Mouse (Mus musculus) embryonic facial prominence, embryonic 14.5 days (tissue): ENCODE measurements around the gene 4933416C03Rik. TPM values are rescaled to one million over a fixed set of nuclear protein-coding genes. Genes with fewer than 3 reads are reported as not detected.

ENCODE experiments used
- ATAC-seq: fragments of 200-750 bp; cut with Nextera tagmentation; 2 replicates; pipeline ENCODE4 v1.8.0; 2017; ENCODE audit warnings: low read depth, moderate number of reproducible peaks, moderate TSS enrichment
- DNase-seq: peaks from one replicate; pipeline ENCODE4 v3.0.0-alpha.2; 2015; ENCODE audit warnings: low spot score
- H3K27ac ChIP-seq: fragments of 300-500 bp; sonication (generic); replicated peaks from 2 replicates; pipeline ENCODE4 v1.5.1; 2014; ENCODE audit warnings: low read depth, mild to moderate bottlenecking, low read length, moderate library complexity
- H3K27me3 ChIP-seq: fragments of 300-500 bp; sonication (generic); replicated peaks from 2 replicates; pipeline ENCODE4 v1.6.1; 2014; ENCODE audit warnings: low read length; ENCODE audit not compliant: control insufficient read depth, insufficient read depth
- H3K36me3 ChIP-seq: fragments of 300-500 bp; sonication (generic); 2 replicates; pipeline ENCODE4 v1.6.1; 2014; ENCODE audit warnings: low read length, mixed read lengths; ENCODE audit not compliant: control insufficient read depth, insufficient read depth
- H3K4me1 ChIP-seq: fragments of 300-500 bp; sonication (generic); 2 replicates; pipeline ENCODE4 v1.6.1; 2014; ENCODE audit warnings: antibody characterized with exemption, low read length; ENCODE audit not compliant: control insufficient read depth, insufficient read depth
- H3K4me2 ChIP-seq: fragments of 300-500 bp; sonication (generic); 2 replicates; pipeline ENCODE4 v1.6.1; 2014; ENCODE audit warnings: low read depth, mild to moderate bottlenecking, low read length, moderate library complexity, mixed read lengths
- H3K4me3 ChIP-seq: fragments of 300-500 bp; sonication (generic); 2 replicates; pipeline ENCODE4 v1.5.1; 2014; ENCODE audit warnings: low read depth, mild to moderate bottlenecking, low read length
- H3K9ac ChIP-seq: fragments of 300-500 bp; sonication (generic); 2 replicates; pipeline ENCODE4 v1.6.1; 2014; ENCODE audit warnings: low read depth, mild to moderate bottlenecking, low read length, moderate library complexity, mixed read lengths
- H3K9me3 ChIP-seq: fragments of 300-500 bp; sonication (generic); 2 replicates; pipeline ENCODE4 v1.6.1; 2016; ENCODE audit warnings: low read length; ENCODE audit not compliant: control insufficient read depth
- WGBS: fragments of 180-500 bp; shearing (Covaris S2); extraction: QIAGEN DNeasy Blood & Tissue Kit; methylation state at CpG from one replicate; pipeline ENCODE4 v1.1.7; 2014; 5-methylcytosine and 5-hydroxymethylcytosine counted together
- polyA plus RNA-seq: library from polyadenylated mRNA; unstranded; fragments of >200 nt; fragmentation: Nextera tagmentation; extraction: Ambion mirVana; gene quantifications from 2 replicates; pipeline ENCODE4 v1.2.1, GENCODE M21; 2014

Gene 4933416C03Rik
- polyA plus RNA-seq, 1 experiment from 2014 or later: not detected

- ATAC-seq (no peak; the same call in 1 of the 2 replicates), DNase-seq (peak; percentile 85)
- no peaks in the 10 kb centered on the region for H3K36me3 ChIP-seq
- H3K27ac ChIP-seq: no peak overlapping the region; the same call in 1 of the 2 replicates
- no peak overlapping the region for H3K9ac ChIP-seq
- no peaks in the 10 kb centered on the region; the same call in 1 of the 2 replicates for H3K9me3 ChIP-seq
- no peak overlapping the region for H3K4me3 ChIP-seq
- H3K4me2 ChIP-seq: 0 out of 2 replicates have a peak overlapping the region, but pooled peaks have one; percentile 10
- H3K4me1 ChIP-seq: no peaks in the 10 kb centered on the region
- H3K27me3 ChIP-seq: no peaks in the 10 kb centered on the region
- 41% methylated on average over 4 of the region's 4 CpGs for WGBS
Measured at GRCm38 (mm10) chr10:116108176-116108575, 5.5 kb downstream of the 4933416C03Rik start.

GRCm38 (mm10) chr10:116098470-116098869 lies 15.2 kb downstream of the 4933416C03Rik start:
- no peak overlapping the region for H3K4me3 ChIP-seq
- no peak for ATAC-seq
- no peaks in the 10 kb centered on the region for H3K4me1 ChIP-seq
- no peak overlapping the region for H3K4me2 ChIP-seq
- DNase-seq: no peak
- no peak overlapping the region for H3K27ac ChIP-seq
- 86% methylated on average over 7 of the region's 7 CpGs for WGBS
- no peak overlapping the region for H3K9ac ChIP-seq
- no peaks in the 10 kb centered on the region for H3K27me3 ChIP-seq
- no peaks in the 10 kb centered on the region for H3K36me3 ChIP-seq
- no peaks in the 10 kb centered on the region for H3K9me3 ChIP-seq

GRCm38 (mm10) chr10:116096466-116096865 lies 17.3 kb downstream of the 4933416C03Rik start:
- Histone ChIP-seq H3K36me3 (no peaks in the 10 kb centered on the region), H3K9me3 (no peaks in the 10 kb centered on the region), H3K9ac (no peak overlapping the region), H3K4me2 (no peak overlapping the region), H3K4me3 (no peak overlapping the region), H3K4me1 (no peaks in the 10 kb centered on the region), H3K27ac (no peak overlapping the region), H3K27me3 (no peaks in the 10 kb centered on the region)
- 77% methylated on average over 13 of the region's 13 CpGs for WGBS
- DNase-seq (no peak), ATAC-seq (no peak)

- Histone ChIP-seq H3K4me2 (no peak overlapping the region), H3K9me3 (no peaks in the 10 kb centered on the region), H3K27ac (no peak overlapping the region), H3K4me3 (no peak overlapping the region), H3K27me3 (no peaks in the 10 kb centered on the region), H3K4me1 (no peaks in the 10 kb centered on the region), H3K36me3 (no peaks in the 10 kb centered on the region), H3K9ac (no peak overlapping the region)
- DNase-seq: peak; percentile 34
- 32% methylated on average over 3 of the region's 3 CpGs for WGBS
- ATAC-seq: no peak
Measured at GRCm38 (mm10) chr10:116083965-116084364, 29.8 kb downstream of the 4933416C03Rik start.

GRCm38 (mm10) chr10:116080841-116081240 lies 32.9 kb downstream of the 4933416C03Rik start:
- ATAC-seq: no peak
- Histone ChIP-seq H3K4me3 (no peak overlapping the region), H3K36me3 (no peaks in the 10 kb centered on the region), H3K27me3 (no peaks in the 10 kb centered on the region), H3K9me3 (no peaks in the 10 kb centered on the region), H3K4me2 (no peak overlapping the region), H3K27ac (no peak overlapping the region), H3K9ac (no peak overlapping the region), H3K4me1 (no peaks in the 10 kb centered on the region)
- WGBS: 84% methylated on average over 6 of the region's 6 CpGs
- DNase-seq: no peak

GRCm38 (mm10) chr10:116079396-116079795 lies 34.3 kb downstream of the 4933416C03Rik start:
- H3K4me3 ChIP-seq: no peak overlapping the region
- no peaks in the 10 kb centered on the region for H3K4me1 ChIP-seq
- H3K9ac ChIP-seq: no peak overlapping the region
- ATAC-seq: no peak
- H3K27ac ChIP-seq: no peak overlapping the region
- WGBS: 42% methylated on average over 7 of the region's 7 CpGs
- no peaks in the 10 kb centered on the region for H3K27me3 ChIP-seq
- H3K9me3 ChIP-seq: no peaks in the 10 kb centered on the region
- no peaks in the 10 kb centered on the region for H3K36me3 ChIP-seq
- H3K4me2 ChIP-seq: no peak overlapping the region
- no peak for DNase-seq

GRCm38 (mm10) chr10:116078636-116079035 lies 35.1 kb downstream of the 4933416C03Rik start:
- peaks cover 3% of the 10 kb centered on the region; the same call in 1 of the 2 replicates for H3K4me1 ChIP-seq
- no peak overlapping the region for H3K4me2 ChIP-seq
- DNase-seq (no peak), ATAC-seq (no peak)
- H3K9me3 ChIP-seq: no peaks in the 10 kb centered on the region
- 78% methylated on average over 5 of the region's 5 CpGs for WGBS
- no peaks in the 10 kb centered on the region for H3K27me3 ChIP-seq
- H3K36me3 ChIP-seq: no peaks in the 10 kb centered on the region
- H3K9ac ChIP-seq: no peak overlapping the region
- H3K4me3 ChIP-seq: no peak overlapping the region
- H3K27ac ChIP-seq: no peak overlapping the region

GRCm38 (mm10) chr10:116075954-116076353 lies 37.8 kb downstream of the 4933416C03Rik start:
- no peak overlapping the region for H3K9ac ChIP-seq
- H3K27ac ChIP-seq: no peak overlapping the region
- no peaks in the 10 kb centered on the region for H3K36me3 ChIP-seq
- H3K4me2 ChIP-seq: no peak overlapping the region
- H3K4me1 ChIP-seq: peaks cover 10% of the 10 kb centered on the region; the same call in 1 of the 2 replicates
- no peaks in the 10 kb centered on the region for H3K27me3 ChIP-seq
- ATAC-seq (no peak), DNase-seq (no peak)
- no peak overlapping the region for H3K4me3 ChIP-seq
- no peaks in the 10 kb centered on the region for H3K9me3 ChIP-seq
- WGBS: 86% methylated on average over 5 of the region's 5 CpGs
